Mouse (Mus musculus) inflammation-experienced regulatory T-cells, adult 16 weeks (primary cell): ENCODE results near the gene Nmu. TPM values are rescaled to one million over a fixed set of nuclear protein-coding genes. Genes with fewer than 3 reads are reported as not detected.

Experiments
- polyA plus RNA-seq: library from polyadenylated mRNA; unstranded; fragments of 100-300 nt; shearing (Covaris generic); gene quantifications from one replicate; pipeline ENCODE4 v1.2.1, GENCODE M21; 2017

Nmu gene
- polyA plus RNA-seq, result not detected

GRCm38 (mm10) chr5:76363453-76364104 lies at the start of gene Nmu:
Nmu (minus strand) TSS chr5:76363788.

GRCm38 (mm10) chr5:76330953-76331352 lies 32.6 kb downstream of the Nmu start, which contains the start of gene Pdcl2:
Pdcl2 (minus strand) TSS chr5:76331156.

GRCm38 (mm10) chr5:76304452-76305341 lies 58.9 kb downstream of the Nmu start, which contains the start of gene Clock:
Clock (minus strand) TSS chr5:76304792.

Other genes with a start within 250 kb of the Nmu start
- 39.7 TPM for gene Srd5a3, start 223.5 kb downstream of the Nmu start, polyA plus RNA-seq
- gene Tmem165, start 179.9 kb downstream of the Nmu start, polyA plus RNA-seq, result 8.0 TPM
- 21.4 TPM for gene Clock, start 59.0 kb downstream of the Nmu start, polyA plus RNA-seq
- not detected for gene Pdcl2, start 32.6 kb downstream of the Nmu start, polyA plus RNA-seq
- gene Gm7271, start 120.3 kb upstream of the Nmu start, polyA plus RNA-seq, result not detected
- gene Exoc1, start 165.5 kb upstream of the Nmu start, polyA plus RNA-seq, result 59.3 TPM
- 11.3 TPM for gene Cep135, start 224.9 kb upstream of the Nmu start, polyA plus RNA-seq